Mouse (Mus musculus) cerebellum, postnatal 36 days (tissue): ENCODE results near the gene Kif13a.
A peak's percentile ranks its signal among the peaks of the same experiment; 100 is the strongest.

Experiments used
- DNase-seq, 2 experiments: peaks; one replicate each; pipeline ENCODE4 v3.0.0; 2021 to 2022; ENCODE audit warnings: mixed read lengths in 2 of 2

Gene Kif13a

GRCm38 (mm10) chr13:46919797-46920196 lies 9.9 kb downstream of the Kif13a start:
- no peak for DNase-seq

GRCm38 (mm10) chr13:46918509-46918908 lies 11.2 kb downstream of the Kif13a start:
- DNase-seq: no peak

GRCm38 (mm10) chr13:46911960-46912359 lies 17.7 kb downstream of the Kif13a start:
- no peak for DNase-seq

DNA sequence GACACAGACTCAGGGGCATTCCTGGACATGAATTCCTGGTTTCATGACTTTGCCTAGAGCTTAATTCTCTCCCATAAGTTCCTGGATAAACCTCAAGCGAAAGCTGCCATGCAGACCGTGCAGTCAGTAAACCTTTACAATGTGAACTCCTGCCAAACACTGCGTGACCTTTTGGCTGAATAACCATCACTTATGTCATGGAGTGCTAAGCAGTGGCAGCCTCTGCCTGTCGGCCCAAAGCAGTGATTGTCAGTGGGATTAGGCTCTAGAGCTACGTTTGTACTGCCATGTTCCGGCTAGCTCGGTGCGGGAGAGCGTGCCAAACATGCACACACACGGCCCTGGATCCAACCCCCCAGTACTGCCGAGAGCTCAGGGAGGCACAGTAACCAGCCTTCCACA lies 18.6 kb downstream of the Kif13a start:
- peak; percentile 40 to 52 for DNase-seq

GRCm38 (mm10) chr13:46909946-46910345 lies 19.7 kb downstream of the Kif13a start:
- no peak for DNase-seq

- no peak for DNase-seq
Observed at GRCm38 (mm10) chr13:46909005-46909565, 20.6 kb downstream of the Kif13a start.

- no peak for DNase-seq
Observed at GRCm38 (mm10) chr13:46908387-46908786, 21.3 kb downstream of the Kif13a start.

GRCm38 (mm10) chr13:46907861-46908260 lies 21.8 kb downstream of the Kif13a start:
- DNase-seq: no peak

- no peak for DNase-seq
Observed at GRCm38 (mm10) chr13:46907115-46907514, 22.6 kb downstream of the Kif13a start.

GRCm38 (mm10) chr13:46905971-46906370 lies 23.7 kb downstream of the Kif13a start:
- DNase-seq: no peak

DNA sequence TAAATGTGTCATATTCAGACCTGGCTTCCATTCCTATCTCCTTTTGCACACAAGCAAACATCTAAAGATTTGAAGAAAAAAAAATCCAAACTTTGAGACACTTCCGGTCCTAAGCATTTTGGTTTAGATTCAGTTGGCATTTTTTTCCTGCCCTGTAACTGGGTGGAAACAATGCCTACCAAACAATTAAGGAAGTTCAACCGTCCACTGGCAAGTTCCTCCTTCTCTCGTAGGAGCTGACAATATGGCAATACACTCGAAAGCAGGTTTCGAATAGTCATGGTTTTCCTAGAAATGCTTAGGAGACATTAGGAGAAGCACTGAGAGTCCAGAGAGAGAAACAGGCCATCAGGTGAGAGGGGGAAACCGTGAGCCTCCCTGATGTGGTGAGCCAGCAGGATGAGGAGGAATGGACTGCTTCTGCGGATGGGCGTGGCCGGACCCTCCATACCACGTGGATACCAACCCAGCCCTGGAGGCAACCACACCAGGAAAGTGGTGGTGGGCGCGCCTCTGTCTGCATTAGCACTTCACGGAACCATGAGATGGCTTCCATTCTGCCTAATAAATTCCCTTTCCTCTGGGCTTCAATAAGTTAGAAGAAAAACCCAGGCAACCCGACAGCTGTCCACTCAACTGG lies 24.6 kb downstream of the Kif13a start:
- no peak for DNase-seq

- DNase-seq: no peak
Observed at GRCm38 (mm10) chr13:46902568-46903255, 27.0 kb downstream of the Kif13a start.

- no peak for DNase-seq
Observed at GRCm38 (mm10) chr13:46900870-46901555, 28.7 kb downstream of the Kif13a start.

DNA sequence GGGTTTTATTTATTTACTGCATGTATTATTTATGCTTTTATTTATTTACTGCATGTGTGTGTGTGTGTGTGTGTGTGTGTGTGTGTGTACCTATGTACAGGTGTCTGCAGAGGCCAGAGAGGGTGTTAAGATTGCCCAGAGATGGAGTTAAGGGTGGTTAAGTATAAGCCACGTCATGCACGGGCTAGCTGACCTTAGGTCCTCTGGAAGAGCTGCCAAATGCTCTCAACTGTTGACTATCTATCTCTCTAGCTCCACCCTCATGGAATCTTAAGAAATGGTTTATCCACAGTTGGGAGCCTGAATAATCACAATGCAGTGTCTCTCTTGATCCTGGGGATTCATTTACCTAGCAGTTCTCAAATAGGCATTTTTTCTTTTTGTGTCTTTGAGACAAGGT lies 30.8 kb downstream of the Kif13a start:
- no peak for DNase-seq

DNA sequence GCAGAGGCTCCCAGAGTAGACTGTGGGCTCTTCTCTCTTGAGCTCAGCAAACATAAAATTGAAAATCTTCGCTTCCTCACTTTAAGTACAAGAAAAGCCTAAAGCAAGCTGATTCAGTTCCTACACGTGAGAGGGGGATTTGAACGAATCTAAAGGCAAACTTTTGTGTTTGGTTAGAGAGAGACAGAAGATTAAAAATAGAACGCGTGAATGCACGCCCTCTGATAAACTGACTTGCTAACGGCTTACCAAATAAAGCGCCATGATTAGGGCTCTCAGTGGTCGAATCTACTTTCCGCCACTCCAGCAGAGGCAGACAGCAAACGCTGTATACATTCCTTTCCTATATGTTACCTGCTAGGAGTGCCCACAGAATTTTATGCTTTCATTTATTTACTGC lies 31.3 kb downstream of the Kif13a start:
- DNase-seq: no peak

- DNase-seq: no peak
Observed at GRCm38 (mm10) chr13:46892380-46892779, 37.3 kb downstream of the Kif13a start.

- no peak for DNase-seq
Observed at GRCm38 (mm10) chr13:46888150-46888683, 41.5 kb downstream of the Kif13a start.

DNA sequence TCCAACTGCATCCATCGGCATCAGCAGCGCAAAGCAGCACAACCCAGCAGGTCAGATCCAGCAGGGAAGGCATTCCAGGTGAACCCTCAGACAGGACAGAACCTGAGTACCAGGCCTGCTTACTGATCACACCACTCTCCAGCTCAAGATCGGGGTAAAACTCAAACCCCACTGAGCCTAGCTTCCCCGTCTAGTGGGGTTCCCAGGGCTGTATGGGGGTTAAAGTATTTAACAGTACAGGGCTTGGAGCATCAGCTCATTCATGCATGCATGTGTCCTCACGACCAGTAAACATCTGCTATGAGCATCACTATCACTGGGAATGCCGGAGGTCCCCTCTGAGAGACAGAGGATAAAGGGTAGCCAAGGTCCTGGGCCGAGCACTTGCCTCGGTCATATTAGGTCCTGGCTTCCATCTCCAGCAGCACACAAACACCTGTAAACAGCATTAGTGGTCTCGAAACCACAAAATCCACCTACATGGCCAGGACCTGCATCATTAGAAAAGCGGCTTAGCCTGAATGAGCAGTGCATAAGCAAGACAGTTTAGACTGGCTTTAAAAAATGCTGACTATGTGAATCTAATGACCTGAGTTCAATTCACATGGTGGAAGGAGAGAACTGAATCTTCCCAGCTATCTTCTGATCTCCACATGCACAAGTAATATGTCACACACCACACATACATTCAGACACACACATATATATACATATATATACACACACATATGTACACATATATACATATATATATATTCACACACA lies 43.0 kb downstream of the Kif13a start:
- DNase-seq: no peak

DNA sequence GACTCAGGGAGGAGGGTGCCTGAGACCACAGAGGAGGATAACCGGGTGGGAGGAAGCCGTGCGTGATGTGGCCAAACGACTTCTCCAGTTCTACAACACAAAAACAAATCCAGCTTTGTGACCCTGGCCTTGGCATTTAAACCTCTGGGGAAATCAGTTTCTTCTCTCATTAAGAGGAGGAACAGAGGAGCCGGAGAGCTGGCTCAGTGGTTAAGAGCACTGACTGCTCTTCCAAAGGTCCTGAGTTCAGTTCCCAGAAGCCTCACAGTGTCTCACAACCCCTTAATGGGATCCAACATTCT lies 44.0 kb downstream of the Kif13a start:
- DNase-seq: no peak

DNA sequence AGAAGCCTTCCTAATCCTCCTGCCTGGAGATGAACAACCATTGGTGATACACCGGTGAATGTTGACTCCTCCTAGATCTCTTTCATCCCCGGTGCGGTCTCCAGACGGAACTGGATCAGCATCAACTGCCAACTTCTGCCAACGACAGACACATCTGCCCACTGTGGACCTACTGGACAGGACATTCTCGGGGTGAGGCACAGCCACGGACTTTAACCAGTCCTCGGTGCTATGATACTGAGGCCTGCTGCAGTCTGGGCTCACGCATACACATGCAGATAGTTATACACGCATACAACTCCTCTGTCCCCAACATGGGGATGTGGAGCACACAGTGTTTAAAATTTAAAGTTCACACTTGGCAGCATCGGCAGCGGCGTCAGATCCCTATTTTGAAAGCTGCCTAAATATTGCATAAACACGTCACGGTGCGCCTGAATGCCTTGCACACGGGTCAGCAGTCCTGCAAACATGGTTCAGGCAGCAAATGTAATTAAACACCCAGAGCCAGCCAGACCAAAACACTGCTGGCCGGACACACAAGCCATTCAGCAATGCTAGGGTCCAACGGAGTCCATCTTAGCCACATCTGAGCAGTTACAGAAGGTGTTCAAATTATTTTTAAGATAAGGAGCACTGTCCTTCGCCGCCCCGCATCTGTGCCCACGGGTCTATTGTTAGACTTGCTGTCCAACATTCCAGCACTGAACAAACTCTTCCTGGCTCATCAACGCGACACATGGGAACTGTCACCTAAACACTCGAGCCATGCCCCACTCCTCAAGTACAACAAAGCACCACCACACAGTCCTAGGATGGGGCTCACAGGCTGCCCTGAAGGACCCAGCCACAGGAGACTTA lies 44.5 kb downstream of the Kif13a start:
- no peak for DNase-seq

DNA sequence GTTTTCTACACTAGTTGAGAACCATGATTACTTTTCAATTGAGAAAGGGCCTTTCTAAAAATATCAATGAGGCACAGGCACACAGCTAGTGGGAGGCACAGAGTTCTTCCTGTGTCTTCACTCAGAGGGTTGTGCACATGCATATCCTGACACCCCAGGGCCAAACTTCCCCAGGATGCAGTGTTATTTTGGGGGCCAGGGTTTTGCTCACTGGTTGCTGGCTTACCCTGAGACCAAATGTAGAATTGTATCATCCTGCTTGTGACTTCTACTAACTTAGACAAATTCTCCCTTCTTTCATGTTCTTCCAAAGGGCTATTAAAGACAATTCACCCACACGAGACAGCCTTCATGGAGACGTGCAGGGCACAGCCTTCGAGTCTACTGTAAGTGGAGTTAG lies 45.7 kb downstream of the Kif13a start:
- DNase-seq: no peak

DNA sequence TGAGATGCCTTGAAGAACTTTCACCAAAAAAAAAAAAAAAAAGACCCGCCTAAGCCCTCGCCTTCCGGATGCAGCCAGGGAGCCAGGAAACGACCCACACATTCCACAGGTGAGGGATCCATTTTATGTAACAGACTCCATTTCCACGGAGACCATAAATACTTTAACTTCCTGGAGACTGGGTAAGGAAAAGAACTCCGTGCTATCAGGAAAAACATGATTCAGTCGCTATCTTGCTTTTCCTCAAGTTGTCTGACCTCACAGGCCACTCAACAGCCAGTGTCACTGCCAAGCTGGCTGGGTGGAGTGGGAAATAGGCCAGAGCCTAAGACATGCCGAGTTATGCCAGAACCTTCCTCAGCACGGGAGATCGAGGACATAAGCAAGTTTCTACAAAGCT lies 46.3 kb downstream of the Kif13a start:
- DNase-seq: peak; percentile 40 to 43
